Mouse (Mus musculus) lung, adult 2 months (tissue): ENCODE measurements at regions not wholly inside any gene's neighbourhood (a gene's known extent, or its start where the extent isn't known, plus 50 kb on each side); places are given as distances from the start of the nearest gene placed in this dataset.

ENCODE experiments used
- CTCF ChIP-seq: fragments of 200-500 bp; IDR thresholded peaks from 2 replicates; pipeline ENCODE4 v1.5.1; 2011; ENCODE audit warnings: mild to moderate bottlenecking, low read length, control low read depth; ENCODE audit not compliant: insufficient read depth
- POLR2A ChIP-seq: fragments of 200-500 bp; IDR thresholded peaks from 2 replicates; pipeline ENCODE4 v1.6.1; 2011; ENCODE audit warnings: low read depth, mild to moderate bottlenecking, control low read depth, low read length, borderline replicate concordance; ENCODE audit errors: extremely low read depth

DNA sequence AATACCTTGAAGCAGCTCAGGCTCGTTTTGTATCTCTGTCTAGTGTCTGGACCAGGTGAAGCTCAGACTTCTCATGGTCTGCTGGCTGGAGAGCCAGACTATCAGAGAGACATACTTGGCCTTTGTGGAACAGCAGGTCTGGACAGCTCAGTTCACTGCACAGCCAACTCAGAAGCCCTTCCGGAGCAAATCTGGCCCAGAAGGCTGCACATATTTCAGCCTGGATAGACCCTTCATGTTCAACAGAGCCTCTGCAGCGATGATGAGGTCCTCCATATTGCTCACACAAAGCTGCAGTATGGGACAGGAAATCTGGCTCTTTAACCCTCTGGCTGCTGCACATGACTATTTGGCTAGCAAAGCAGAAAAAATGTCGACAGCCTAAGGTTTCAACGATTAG, 108.7 kb upstream of the Gk2 start:
- TF ChIP-seq CTCF, result no peak
- no peak for TF ChIP-seq POLR2A
